Mouse (Mus musculus) myocyte (in vitro differentiated cells): ENCODE measurements at regions not wholly inside any gene's neighbourhood (a gene's known extent, or its start where the extent isn't known, plus 50 kb on each side); places are given as distances from the start of the nearest gene placed in this dataset.

ENCODE experiments used
- MAX ChIP-seq: IDR thresholded peaks from one replicate; pipeline ENCODE4 v1.6.1; 2011; ENCODE audit warnings: low read depth, mild to moderate bottlenecking, control low read depth
- MYOG ChIP-seq, 3 experiments: IDR thresholded peaks; one replicate each; pipeline ENCODE4 v1.6.1; 2011; ENCODE audit warnings: control low read depth in 2 of 3, low read depth in 2 of 3, mild to moderate bottlenecking in 2 of 3; ENCODE audit not compliant: insufficient read length in 2 of 3, control insufficient read depth in 1 of 3, insufficient read depth in 1 of 3
- POLR2A ChIP-seq: IDR thresholded peaks from one replicate; pipeline ENCODE4 v1.6.1; 2011; ENCODE audit warnings: low read depth, mild to moderate bottlenecking, control low read depth, moderate library complexity; ENCODE audit not compliant: insufficient read length
- TCF12 ChIP-seq: IDR thresholded peaks from one replicate; pipeline ENCODE4 v1.6.1; 2011; ENCODE audit warnings: mild to moderate bottlenecking, control low read depth; ENCODE audit not compliant: poor library complexity, insufficient read depth, severe bottlenecking
- TCF3 ChIP-seq: IDR thresholded peaks from one replicate; pipeline ENCODE4 v1.6.1; 2011; ENCODE audit warnings: low read depth, control low read depth; ENCODE audit not compliant: insufficient read length

DNA sequence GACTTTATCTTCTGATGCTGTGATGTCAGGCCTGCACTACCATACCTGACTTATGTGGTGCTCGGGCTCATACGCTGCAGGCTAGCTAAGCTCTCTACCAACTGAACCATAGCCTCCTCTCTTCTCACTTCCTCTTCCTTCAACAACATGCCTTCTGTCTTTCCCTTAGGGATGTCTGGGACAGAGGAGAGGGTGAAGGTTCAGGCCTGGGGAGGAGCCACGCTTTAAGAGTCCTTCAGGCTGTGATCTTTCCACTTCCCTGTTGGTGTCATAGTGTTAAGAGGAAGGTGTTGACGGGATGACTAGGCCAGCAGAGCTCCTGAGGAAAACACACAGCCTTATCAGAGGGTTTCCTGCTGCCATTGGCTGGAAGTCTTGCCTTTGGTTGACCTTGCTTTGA lies 188.8 kb upstream of the Jade1 start:
- TF ChIP-seq POLR2A, result no peak
- TF ChIP-seq MYOG (IDR thresholded peaks at IDR 0.05; ENCODE audit: control insufficient read depth in 1 of 3, insufficient read depth in 1 of 3, insufficient read length in 2 of 3, low read depth in 2 of 3), result no peak
- no peak for TF ChIP-seq TCF12
- no peak for TF ChIP-seq TCF3
- TF ChIP-seq MAX, result no peak
